Mouse (Mus musculus) hindbrain, postnatal 0 days (tissue): Measurements from ENCODE around the gene Txn1. TPM values are rescaled to one million over a fixed set of nuclear protein-coding genes. Genes with fewer than 3 reads are reported as not detected.
A peak's percentile ranks its signal among the peaks of the same experiment; 100 is the strongest.

Experiments used
- ATAC-seq: fragments of 200-750 bp; cut with Nextera tagmentation; 2 replicates; pipeline ENCODE4 v1.8.0; 2017; ENCODE audit warnings: mild to moderate bottlenecking, moderate TSS enrichment, moderate library complexity
- DNase-seq: peaks from one replicate; pipeline ENCODE4 v3.0.0-alpha.2; 2015; ENCODE audit warnings: low spot score
- H3K27ac ChIP-seq: fragments of 300-500 bp; sonication (generic); 2 replicates; pipeline ENCODE4 v1.5.1; 2014; ENCODE audit warnings: mild to moderate bottlenecking
- H3K27me3 ChIP-seq: fragments of 300-500 bp; sonication (generic); 2 replicates; pipeline ENCODE4 v1.6.1; 2014; ENCODE audit warnings: low read length, mixed read lengths; ENCODE audit not compliant: insufficient read depth
- H3K36me3 ChIP-seq: fragments of 300-500 bp; sonication (generic); 2 replicates; pipeline ENCODE4 v1.6.1; 2014; ENCODE audit warnings: low read length, mixed read lengths; ENCODE audit not compliant: insufficient read depth
- H3K4me1 ChIP-seq: fragments of 300-500 bp; sonication (generic); 2 replicates; pipeline ENCODE4 v1.6.1; 2014; ENCODE audit warnings: antibody characterized with exemption, low read length, mixed read lengths; ENCODE audit not compliant: insufficient read depth
- H3K4me2 ChIP-seq: fragments of 300-500 bp; sonication (generic); 2 replicates; pipeline ENCODE4 v1.6.1; 2014; ENCODE audit warnings: low read depth, mild to moderate bottlenecking, low read length, moderate library complexity, mixed read lengths
- H3K4me3 ChIP-seq: fragments of 300-500 bp; sonication (generic); 2 replicates; pipeline ENCODE4 v1.5.1; 2014; ENCODE audit warnings: low read length
- H3K9ac ChIP-seq: fragments of 300-500 bp; sonication (generic); replicated peaks from 2 replicates; pipeline ENCODE4 v1.6.1; 2014; ENCODE audit warnings: mild to moderate bottlenecking, low read length, moderate library complexity, mixed read lengths
- H3K9me3 ChIP-seq: fragments of 300-500 bp; sonication (generic); 2 replicates; pipeline ENCODE4 v1.6.1; 2016; ENCODE audit warnings: low read length, mixed read lengths
- CTCF ChIP-seq: IDR thresholded peaks from 2 replicates; pipeline ENCODE4 v1.5.1; 2016; ENCODE audit warnings: antibody characterized with exemption, control low read depth, low read depth
- WGBS: fragments of 180-500 bp; shearing (Covaris S2); extraction: QIAGEN DNeasy Blood & Tissue Kit; methylation state at CpG from one replicate; pipeline ENCODE4 v1.1.7; 2014; 5-methylcytosine and 5-hydroxymethylcytosine counted together
- polyA plus RNA-seq: library from polyadenylated mRNA; unstranded; fragments of >200 nt; fragmentation: Nextera tagmentation; extraction: Ambion mirVana; gene quantifications from 2 replicates; pipeline ENCODE4 v1.2.1, GENCODE M21; 2015
- total RNA-seq: library from RNA; depleted of rRNA; stranded (reverse); fragments of >200 nt; gene quantifications from 2 replicates; pipeline ENCODE4 v1.2.3, GENCODE M21; 2014

The Txn1 gene
- total and polyA plus RNA-seq, 2 experiments from 2014 or later, result 113 to 360 TPM

GRCm38 (mm10) chr4:57954991-57955390 is 1.2 kb downstream of the Txn1 start:
- H3K27me3 ChIP-seq, result no peaks in the 10 kb centered on the region
- peak overlapping the region; percentile 92 for H3K4me3 ChIP-seq
- DNase-seq (no peak), ATAC-seq (no peak)
- H3K27ac ChIP-seq, result peak overlapping the region; percentile 91; the same call in 1 of the 2 replicates
- no peak for TF ChIP-seq CTCF
- peaks cover 17% of the 10 kb centered on the region for H3K36me3 ChIP-seq
- 0 out of 2 replicates have a peak, but pooled peaks cover 5% of the 10 kb centered on the region for H3K4me1 ChIP-seq
- no peaks in the 10 kb centered on the region for H3K9me3 ChIP-seq
- WGBS, result 70% methylated on average over 8 of the region's 8 CpGs
- H3K9ac ChIP-seq, result peak overlapping the region; percentile 89
- H3K4me2 ChIP-seq, result peak overlapping the region; percentile 63

GRCm38 (mm10) chr4:57954580-57954979 is 1.6 kb downstream of the Txn1 start:
- 72% methylated on average over 6 of the region's 6 CpGs for WGBS
- no peak overlapping the region for H3K9ac ChIP-seq
- H3K27me3 ChIP-seq, result no peaks in the 10 kb centered on the region
- H3K9me3 ChIP-seq, result no peaks in the 10 kb centered on the region
- peak overlapping the region; percentile 92 for H3K4me3 ChIP-seq
- no peak for TF ChIP-seq CTCF
- H3K4me2 ChIP-seq, result peak overlapping the region; percentile 63
- H3K4me1 ChIP-seq, result 0 out of 2 replicates have a peak, but pooled peaks cover 5% of the 10 kb centered on the region
- no peak overlapping the region for H3K27ac ChIP-seq
- ATAC-seq (no peak), DNase-seq (no peak)
- peaks cover 21% of the 10 kb centered on the region for H3K36me3 ChIP-seq

- Histone ChIP-seq H3K27me3 (no peaks in the 10 kb centered on the region), H3K9ac (no peak overlapping the region), H3K4me2 (no peak overlapping the region), H3K27ac (no peak overlapping the region), H3K9me3 (no peaks in the 10 kb centered on the region), H3K4me1 (0 out of 2 replicates have a peak, but pooled peaks cover 5% of the 10 kb centered on the region), H3K4me3 (no peak overlapping the region), H3K36me3 (peaks cover 23% of the 10 kb centered on the region)
- 91% methylated on average over 7 of the region's 7 CpGs for WGBS
- ATAC-seq, result no peak
- TF ChIP-seq CTCF, result no peak
- no peak for DNase-seq
Measured at GRCm38 (mm10) chr4:57953796-57954195, 2.4 kb downstream of the Txn1 start.

GRCm38 (mm10) chr4:57952891-57953290 is 3.3 kb downstream of the Txn1 start:
- Histone ChIP-seq H3K4me3 (no peak overlapping the region), H3K9ac (no peak overlapping the region), H3K36me3 (peaks cover 32% of the 10 kb centered on the region), H3K4me2 (no peak overlapping the region), H3K27ac (no peak overlapping the region), H3K4me1 (0 out of 2 replicates have a peak, but pooled peaks cover 5% of the 10 kb centered on the region), H3K9me3 (no peaks in the 10 kb centered on the region), H3K27me3 (no peaks in the 10 kb centered on the region)
- 68% methylated on average over 1 of the region's 1 CpGs for WGBS
- ATAC-seq (no peak), DNase-seq (no peak)
- no peak for TF ChIP-seq CTCF

- DNase-seq, result no peak
- Histone ChIP-seq H3K4me3 (no peak overlapping the region), H3K36me3 (peaks cover 36% of the 10 kb centered on the region), H3K9me3 (no peaks in the 10 kb centered on the region), H3K9ac (no peak overlapping the region), H3K27ac (no peak overlapping the region), H3K4me1 (0 out of 2 replicates have a peak, but pooled peaks cover 5% of the 10 kb centered on the region), H3K27me3 (no peaks in the 10 kb centered on the region), H3K4me2 (no peak overlapping the region)
- 97% methylated on average over 3 of the region's 3 CpGs for WGBS
- TF ChIP-seq CTCF, result no peak
- no peak for ATAC-seq
Measured at GRCm38 (mm10) chr4:57952416-57952815, 3.8 kb downstream of the Txn1 start.

- DNase-seq (no peak), ATAC-seq (no peak)
- no peak overlapping the region for H3K4me3 ChIP-seq
- TF ChIP-seq CTCF, result no peak
- 84% methylated on average over 6 of the region's 6 CpGs for WGBS
- H3K4me2 ChIP-seq, result no peak overlapping the region
- peaks cover 52% of the 10 kb centered on the region for H3K36me3 ChIP-seq
- H3K4me1 ChIP-seq, result no peaks in the 10 kb centered on the region
- no peak overlapping the region for H3K9ac ChIP-seq
- H3K27me3 ChIP-seq, result no peaks in the 10 kb centered on the region
- H3K9me3 ChIP-seq, result no peaks in the 10 kb centered on the region
- H3K27ac ChIP-seq, result no peak overlapping the region
Measured at GRCm38 (mm10) chr4:57949866-57950265, 6.3 kb downstream of the Txn1 start.

- DNase-seq, result no peak
- TF ChIP-seq CTCF, result no peak
- Histone ChIP-seq H3K4me2 (no peak overlapping the region), H3K4me3 (no peak overlapping the region), H3K27ac (no peak overlapping the region), H3K4me1 (no peaks in the 10 kb centered on the region), H3K27me3 (no peaks in the 10 kb centered on the region), H3K36me3 (peaks cover 60% of the 10 kb centered on the region), H3K9me3 (no peaks in the 10 kb centered on the region), H3K9ac (no peak overlapping the region)
- WGBS, result 91% methylated on average over 4 of the region's 4 CpGs
- no peak for ATAC-seq
Measured at GRCm38 (mm10) chr4:57947476-57947875, 8.7 kb downstream of the Txn1 start.
